Mouse (Mus musculus) granulocyte monocyte progenitor cell, adult 5-6 weeks (primary cell): ENCODE results near the gene Esr1. TPM values are rescaled to one million over a fixed set of nuclear protein-coding genes. Genes with fewer than 3 reads are reported as not detected.
A peak's percentile ranks its signal among the peaks of the same experiment; 100 is the strongest.

Source experiments
- ATAC-seq: replicated peaks from 2 replicates; pipeline ENCODE4 v1.8.0; 2016; ENCODE audit warnings: mild to moderate bottlenecking, moderate TSS enrichment, inconsistent platforms; ENCODE audit not compliant: poor library complexity, severe bottlenecking
- total RNA-seq, 2 experiments: library from RNA; stranded (forward) in 1 of 2; stranded (reverse) in 1 of 2; fragments of 200-712, 200-1000 nt in 1 of 2; fragments of >200 nt in 1 of 2; fragmentation: Nextera tagmentation in 1 of 2; gene quantifications; 2 replicates each; pipeline ENCODE4 v1.2.3; 2014 to 2017

Gene Esr1
- total RNA-seq, 2 experiments from 2014 or later = 14.8 to 18.2 TPM

DNA sequence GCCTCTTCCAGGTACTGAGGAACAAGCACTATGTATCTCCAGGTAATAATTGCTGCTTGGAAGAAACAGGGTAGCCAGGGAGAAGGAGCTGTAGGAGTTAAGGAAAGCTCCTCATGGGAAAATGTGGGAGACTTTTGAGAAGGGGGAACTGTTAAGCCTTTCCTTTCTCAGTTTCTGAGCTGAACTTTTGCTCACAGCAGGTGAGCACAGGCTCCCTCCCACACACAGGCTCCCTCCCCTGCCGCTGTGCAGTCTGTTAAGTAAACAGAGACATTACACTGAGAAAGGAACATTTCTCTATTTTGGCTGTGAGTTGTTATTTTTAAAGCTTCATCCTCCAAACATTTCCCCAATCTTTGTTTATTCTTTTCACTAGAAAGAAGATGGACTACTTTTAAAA is 354.4 kb downstream of the Esr1 start:
- ATAC-seq = no peak

DNA sequence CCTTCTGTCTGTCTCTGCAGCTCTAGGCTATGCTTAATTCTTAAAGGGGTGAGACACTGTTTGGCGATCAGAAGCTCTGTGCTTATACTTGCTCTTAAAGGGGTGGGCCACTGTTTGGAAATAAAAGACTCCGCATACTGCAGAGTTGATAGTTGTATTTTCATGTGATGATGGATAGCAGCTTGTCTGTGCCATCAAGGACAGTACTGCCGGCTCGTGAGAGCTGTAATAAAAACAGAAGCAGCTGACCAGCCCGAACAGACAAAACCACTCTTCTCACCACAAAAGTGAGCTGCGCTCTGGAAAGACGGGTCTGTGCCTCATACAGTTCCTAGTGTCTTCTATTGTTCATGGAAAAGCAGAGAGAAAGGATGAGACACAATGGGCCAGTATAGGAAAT is 359.8 kb downstream of the Esr1 start:
- no peak for ATAC-seq

GRCm38 (mm10) chr10:4971586-4971985 is 360.2 kb downstream of the Esr1 start:
- ATAC-seq = no peak

DNA sequence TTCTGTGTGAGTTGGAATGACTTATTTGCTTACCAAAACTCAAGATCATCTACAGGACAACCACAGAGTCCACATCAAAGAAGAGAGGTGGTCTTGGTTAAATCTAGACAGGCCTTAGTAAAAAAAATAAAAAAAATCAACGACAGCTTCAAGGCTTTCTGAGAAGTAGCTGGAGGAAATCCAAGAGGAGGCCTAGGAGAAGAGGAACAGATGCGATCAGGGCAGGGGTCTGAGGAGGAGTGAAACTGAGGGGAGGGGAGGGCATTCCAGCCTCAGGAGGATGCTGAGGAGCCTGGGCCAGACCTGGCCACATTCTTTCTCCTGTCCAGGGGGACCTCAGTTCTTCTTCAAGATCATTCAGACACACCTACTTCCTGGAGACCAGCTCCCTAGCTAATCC is 360.6 kb downstream of the Esr1 start:
- no peak for ATAC-seq

DNA sequence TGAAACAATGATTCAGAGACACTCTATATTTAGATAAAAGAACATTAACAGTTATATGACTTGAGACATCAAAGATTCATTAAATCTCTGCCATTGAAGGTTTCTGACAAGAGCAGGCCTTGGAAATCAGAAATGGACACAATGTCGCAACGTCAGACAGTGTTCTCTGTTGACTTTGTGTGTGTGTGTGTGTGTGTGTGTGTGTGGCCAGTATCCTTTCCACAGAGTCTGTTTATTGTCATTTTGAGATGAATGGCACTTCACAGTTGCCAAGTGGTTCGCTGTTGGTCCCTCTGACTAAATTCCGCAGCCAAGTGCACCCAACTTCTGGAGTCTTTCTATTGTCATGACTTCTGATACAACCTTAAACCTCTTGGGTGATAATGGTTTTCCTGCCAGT is 362.9 kb downstream of the Esr1 start:
- ATAC-seq = no peak

GRCm38 (mm10) chr10:4976557-4976956 is 365.2 kb downstream of the Esr1 start:
- no peak for ATAC-seq

GRCm38 (mm10) chr10:4977374-4977773 is 366.0 kb downstream of the Esr1 start:
- peak; percentile 40; the same call in 1 of the 2 replicates for ATAC-seq

GRCm38 (mm10) chr10:4983919-4984318 is 372.5 kb downstream of the Esr1 start:
- ATAC-seq = no peak

GRCm38 (mm10) chr10:4993802-4994201 is 382.4 kb downstream of the Esr1 start:
- no peak for ATAC-seq

- no peak for ATAC-seq
Measured at GRCm38 (mm10) chr10:4996592-4996991, 385.2 kb downstream of the Esr1 start.

- ATAC-seq = no peak
Measured at GRCm38 (mm10) chr10:5008795-5009366, 397.5 kb downstream of the Esr1 start.

- no peak for ATAC-seq
Measured at GRCm38 (mm10) chr10:5012004-5012403, 400.6 kb downstream of the Esr1 start.

DNA sequence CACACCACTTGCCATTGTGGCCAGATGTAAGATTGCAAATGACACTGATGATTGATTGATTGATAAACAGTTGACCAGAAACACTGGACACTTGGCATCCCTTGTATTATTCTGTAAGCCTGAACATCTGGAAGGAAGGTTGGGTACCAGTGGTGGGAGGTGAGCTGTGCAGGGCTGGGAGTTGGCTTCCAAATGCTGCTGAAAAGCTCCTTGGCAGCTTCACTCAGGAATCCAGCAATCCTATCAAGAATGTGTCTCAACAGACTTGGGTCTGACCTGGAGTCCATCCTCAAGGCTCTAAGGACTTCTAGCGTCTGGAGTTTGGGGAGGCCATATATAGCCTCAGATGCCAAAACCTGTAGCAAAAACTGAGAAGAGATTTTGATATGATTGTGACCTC is 403.6 kb downstream of the Esr1 start:
- no peak for ATAC-seq

GRCm38 (mm10) chr10:5017148-5017547 is 405.8 kb downstream of the Esr1 start:
- ATAC-seq = no peak

DNA sequence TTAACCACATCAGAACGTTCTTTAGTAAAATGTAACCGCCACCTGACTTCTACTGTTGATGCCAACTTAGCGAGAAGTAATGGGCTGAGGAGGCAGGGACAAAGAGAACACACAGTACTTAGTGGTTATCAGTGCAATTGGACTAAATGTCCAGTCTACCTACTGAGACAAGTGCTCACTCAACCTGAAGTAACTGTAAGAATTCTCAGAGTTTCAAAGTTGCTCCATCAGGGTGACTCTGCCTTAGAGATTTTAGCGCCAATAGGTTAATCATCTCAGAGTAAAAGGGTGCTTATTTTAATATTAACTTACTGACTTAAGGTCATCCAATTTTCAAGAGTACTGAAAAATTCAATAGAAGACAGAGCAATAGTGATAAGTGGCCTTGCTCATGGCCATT is 414.5 kb downstream of the Esr1 start:
- no peak for ATAC-seq

DNA sequence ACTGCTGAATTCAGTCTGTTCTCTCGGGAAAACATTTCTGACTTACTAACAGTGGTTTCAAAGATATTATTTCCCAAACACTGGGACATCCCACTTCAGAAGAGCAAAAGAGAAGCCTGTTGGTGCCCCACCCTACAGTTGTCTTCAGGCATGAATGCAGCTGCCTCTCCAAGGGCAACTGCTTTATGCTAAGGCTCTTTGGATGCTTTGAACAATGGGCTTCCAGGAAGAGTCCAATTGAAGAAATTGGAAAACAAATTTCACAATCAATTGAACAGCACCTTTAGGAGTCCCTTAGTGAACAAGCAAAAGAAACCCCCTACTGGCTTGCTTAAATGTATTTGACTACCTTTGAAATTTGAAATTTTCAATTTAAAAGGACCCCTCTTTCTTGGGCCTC is 415.8 kb downstream of the Esr1 start:
- ATAC-seq = no peak

- no peak for ATAC-seq
Measured at GRCm38 (mm10) chr10:5028301-5028700, 416.9 kb downstream of the Esr1 start.

GRCm38 (mm10) chr10:5029161-5029560 is 417.8 kb downstream of the Esr1 start:
- ATAC-seq = no peak

DNA sequence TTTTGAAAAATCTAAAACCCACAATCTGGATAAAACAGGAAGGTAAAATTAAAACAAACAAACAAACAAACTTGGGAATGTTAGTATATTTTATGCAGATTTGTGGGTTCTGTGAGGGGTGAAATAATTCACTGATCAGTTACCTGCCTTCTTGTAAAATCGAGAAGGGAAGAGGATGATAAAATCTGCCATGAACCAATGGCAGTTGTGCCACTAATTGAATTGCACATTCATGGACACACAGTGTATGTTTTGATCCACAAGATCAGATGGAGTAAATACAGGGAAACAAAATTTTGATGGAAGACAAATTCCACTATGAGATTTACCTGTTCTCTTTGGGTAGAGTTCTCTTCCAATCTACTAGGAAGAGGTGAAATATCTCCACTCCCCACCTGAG is 418.5 kb downstream of the Esr1 start:
- ATAC-seq = no peak

DNA sequence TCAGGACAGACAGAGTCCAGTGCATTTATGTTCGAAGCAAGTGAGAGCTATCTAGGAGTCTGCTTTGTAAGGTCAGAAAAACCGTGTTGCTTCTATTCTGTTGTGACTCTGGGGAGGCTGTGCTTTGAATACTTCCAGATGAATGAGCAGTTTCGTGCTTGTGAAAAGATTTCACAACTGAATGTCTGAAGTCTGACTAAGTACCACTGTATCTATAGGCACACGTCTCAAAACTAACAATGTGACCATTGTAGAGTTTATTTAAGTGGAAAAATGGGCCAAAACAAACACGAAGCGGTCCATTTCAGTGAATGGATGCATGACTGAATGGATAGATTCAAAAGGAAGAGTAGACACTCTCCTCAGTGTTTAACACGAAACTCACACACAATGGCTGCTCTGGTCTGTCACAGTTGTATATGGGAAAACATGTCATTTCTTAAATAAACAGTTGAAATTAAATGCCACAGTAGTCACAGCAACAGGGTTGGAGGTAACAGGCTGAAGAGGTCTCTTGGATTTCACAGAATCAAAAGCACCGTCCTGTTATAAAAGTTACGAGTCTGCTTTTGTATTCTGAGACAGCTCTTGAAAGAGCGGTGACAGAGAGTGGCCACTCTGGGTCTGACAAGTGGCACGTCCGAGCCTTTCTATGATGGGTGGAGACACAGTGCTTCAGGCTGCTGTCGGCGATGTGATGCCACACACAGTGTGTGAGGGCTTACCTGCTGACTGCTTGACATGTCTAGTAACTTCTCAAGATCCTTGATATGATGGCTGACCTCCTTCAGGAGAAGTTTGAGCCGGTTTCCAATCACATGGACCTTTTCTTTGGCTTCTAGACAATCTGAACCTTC is 421.0 kb downstream of the Esr1 start:
- no peak for ATAC-seq

DNA sequence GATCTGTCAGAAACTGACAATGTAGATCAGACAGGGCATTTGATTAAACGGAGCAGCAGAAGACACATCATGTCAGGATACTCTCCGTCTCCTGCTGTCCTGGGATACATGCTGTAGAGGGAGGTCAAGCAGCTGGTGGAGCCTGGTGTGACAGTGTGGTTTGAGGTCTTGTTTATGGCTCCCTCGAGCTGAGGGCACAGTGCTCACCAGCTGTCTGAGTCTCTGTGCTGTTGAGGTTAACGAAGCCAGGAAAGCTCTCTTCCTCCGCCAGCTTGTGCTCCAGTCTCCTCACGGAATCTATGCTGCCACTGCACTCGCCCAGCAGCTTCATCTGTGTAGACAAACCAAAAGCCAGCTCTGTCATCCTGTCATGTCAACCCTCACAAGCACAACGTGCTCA is 429.9 kb downstream of the Esr1 start:
- no peak for ATAC-seq

GRCm38 (mm10) chr10:5044481-5044880 is 433.1 kb downstream of the Esr1 start:
- peak; percentile 89 for ATAC-seq
